Mouse (Mus musculus) liver, postnatal 0 days (tissue): Measurements from ENCODE around the gene Proca1. TPM values are rescaled to one million over a fixed set of nuclear protein-coding genes. Genes with fewer than 3 reads are reported as not detected.

Experiments used
- ATAC-seq: fragments of 200-750 bp; cut with Nextera tagmentation; 2 replicates; pipeline ENCODE4 v1.8.0; 2017; ENCODE audit warnings: mild to moderate bottlenecking, moderate library complexity
- DNase-seq: peaks from one replicate; pipeline ENCODE4 v3.0.0-alpha.2; 2016
- H3K27ac ChIP-seq: fragments of 300-500 bp; sonication (generic); 2 replicates; pipeline ENCODE4 v1.5.1; 2014; ENCODE audit warnings: antibody characterized with exemption, moderate library complexity, mild to moderate bottlenecking, low read depth
- H3K27me3 ChIP-seq: fragments of 300-500 bp; sonication (generic); 2 replicates; pipeline ENCODE4 v1.6.1; 2014; ENCODE audit warnings: low read length, control low read depth, mixed read lengths; ENCODE audit not compliant: insufficient read depth
- H3K36me3 ChIP-seq: fragments of 300-500 bp; sonication (generic); replicated peaks from 2 replicates; pipeline ENCODE4 v1.6.1; 2014; ENCODE audit warnings: mild to moderate bottlenecking, control low read depth, low read length, moderate library complexity, mixed read lengths; ENCODE audit not compliant: insufficient read depth
- H3K4me1 ChIP-seq: fragments of 300-500 bp; sonication (generic); 2 replicates; pipeline ENCODE4 v1.6.1; 2014; ENCODE audit warnings: antibody characterized with exemption, mild to moderate bottlenecking, control low read depth; ENCODE audit not compliant: insufficient read depth
- H3K4me2 ChIP-seq: fragments of 300-500 bp; sonication (generic); 2 replicates; pipeline ENCODE4 v1.6.1; 2014; ENCODE audit warnings: low read depth, mild to moderate bottlenecking, low read length, moderate library complexity, mixed read lengths
- H3K4me3 ChIP-seq: fragments of 300-500 bp; sonication (generic); 2 replicates; pipeline ENCODE4 v1.5.1; 2014; ENCODE audit warnings: low read depth, low read length
- H3K9ac ChIP-seq: fragments of 300-500 bp; sonication (generic); replicated peaks from 2 replicates; pipeline ENCODE4 v1.6.1; 2014; ENCODE audit warnings: mild to moderate bottlenecking, moderate library complexity
- H3K9me3 ChIP-seq: fragments of 300-500 bp; sonication (generic); 2 replicates; pipeline ENCODE4 v1.6.1; 2016; ENCODE audit warnings: mild to moderate bottlenecking, control low read depth, low read length, mixed read lengths
- CTCF ChIP-seq: sonication (generic); IDR thresholded peaks from 2 replicates; pipeline ENCODE4 v1.5.1; 2016; ENCODE audit warnings: antibody characterized with exemption, low read depth
- EP300 ChIP-seq: IDR thresholded peaks from 2 replicates; pipeline ENCODE4 v1.6.1; 2016; ENCODE audit warnings: antibody characterized with exemption, low read depth, mild to moderate bottlenecking
- WGBS: fragments of 180-500 bp; shearing (Covaris S2); extraction: QIAGEN DNeasy Blood & Tissue Kit; methylation state at CpG from one replicate; pipeline ENCODE4 v1.1.7; 2014; ENCODE audit not compliant: insufficient replicate concordance; 5-methylcytosine and 5-hydroxymethylcytosine counted together
- polyA plus RNA-seq: library from polyadenylated mRNA; unstranded; fragments of >200 nt; fragmentation: Nextera tagmentation; extraction: Ambion mirVana; gene quantifications from 2 replicates; pipeline ENCODE4 v1.2.1, GENCODE M21; 2015

The Proca1 gene
- polyA plus RNA-seq, 1 experiment from 2014 or later: 1.00 TPM

DNA sequence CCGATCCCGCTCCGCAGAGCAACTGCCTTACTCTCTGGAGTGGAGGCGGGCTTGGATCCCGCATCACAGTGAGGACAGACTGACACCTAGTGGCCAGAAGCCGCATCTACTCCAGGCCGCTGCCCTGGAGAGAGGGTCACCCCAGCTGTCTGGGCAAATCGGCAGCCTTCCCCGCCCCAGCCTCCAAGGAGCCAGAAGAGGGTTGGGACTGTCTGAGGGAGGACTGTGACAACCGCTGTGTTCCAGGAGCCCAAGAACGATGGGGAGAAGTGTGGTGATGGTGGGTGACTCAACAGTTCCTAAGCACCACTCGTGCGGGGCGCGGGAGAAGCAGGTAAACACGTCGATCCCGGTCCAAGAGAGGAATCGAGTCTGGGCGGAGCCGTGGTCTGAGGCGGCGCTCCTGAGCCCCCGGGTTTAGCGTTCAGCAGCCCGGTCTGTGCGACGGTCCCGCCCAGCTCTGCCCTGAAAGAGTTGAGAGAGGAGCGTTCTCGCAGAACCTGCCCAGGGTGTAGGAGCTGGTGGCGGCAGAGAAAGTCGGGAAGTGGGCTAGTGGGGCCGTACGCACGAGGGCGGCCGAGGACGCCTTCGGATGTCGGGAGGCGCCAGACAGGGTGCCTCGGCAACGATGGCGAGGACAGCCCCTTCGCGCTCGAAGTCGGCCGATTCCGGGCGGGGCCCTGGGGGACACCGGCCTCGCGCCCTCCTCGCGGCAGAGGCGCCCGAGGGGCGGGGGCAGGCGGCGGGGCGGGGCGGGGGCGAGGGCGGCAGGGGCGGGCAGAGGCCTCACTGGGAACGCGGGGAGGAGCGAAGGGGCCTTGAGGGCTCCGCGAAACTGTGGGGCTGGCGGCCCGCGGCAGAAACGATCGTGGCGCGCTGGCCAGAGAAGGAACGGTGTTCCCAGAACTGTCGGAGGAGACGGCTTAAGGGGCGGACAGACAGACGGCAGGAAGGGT, 15.0 kb upstream of the Proca1 start:
- Histone ChIP-seq H3K9ac (peak overlapping the region; percentile 84), H3K4me1 (peaks cover 47% of the 10 kb centered on the region), H3K9me3 (no peaks in the 10 kb centered on the region), H3K36me3 (peaks cover 29% of the 10 kb centered on the region), H3K27ac (peak overlapping the region; percentile 96), H3K4me3 (peak overlapping the region; percentile 81), H3K4me2 (peak overlapping the region; percentile 96), H3K27me3 (no peaks in the 10 kb centered on the region)
- peak; percentile 100 for TF ChIP-seq CTCF
- 0 out of 2 replicates have a peak, but pooled peaks have one; percentile 15 for TF ChIP-seq EP300
- under 1% methylated on average over 67 of the region's 84 CpGs for WGBS
- ATAC-seq (peak; percentile 80), DNase-seq (peak; percentile 95)

DNA sequence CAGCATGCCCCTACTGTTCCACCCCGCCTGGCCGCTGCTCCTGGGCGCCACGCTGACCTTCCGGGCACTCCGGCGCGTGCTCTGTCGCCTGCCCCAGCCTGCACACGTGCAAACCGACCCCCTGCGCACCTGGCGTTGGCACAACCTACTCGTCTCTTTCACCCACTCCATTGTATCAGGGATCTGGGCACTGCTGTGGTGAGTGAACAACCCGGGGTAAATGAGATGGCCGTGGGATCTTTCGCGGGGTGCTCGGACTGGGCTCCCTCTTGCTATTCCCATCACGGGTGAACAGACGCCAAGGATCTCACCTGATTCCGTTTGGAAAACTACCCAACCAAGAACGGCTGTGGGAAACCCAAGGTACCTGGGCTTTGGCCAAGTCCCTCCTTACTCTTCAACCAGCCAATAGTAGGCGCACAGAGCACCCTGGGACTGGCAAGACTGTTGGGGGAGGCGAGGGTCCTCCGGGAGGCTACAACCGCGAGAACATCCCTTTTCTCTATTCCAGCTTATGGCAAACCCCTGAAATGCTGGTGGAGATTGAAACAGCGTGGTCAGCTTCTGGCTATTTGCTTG, 14.2 kb upstream of the Proca1 start:
- Histone ChIP-seq H3K27me3 (no peaks in the 10 kb centered on the region), H3K36me3 (peaks cover 29% of the 10 kb centered on the region), H3K9me3 (no peaks in the 10 kb centered on the region), H3K27ac (peak overlapping the region; percentile 96), H3K4me2 (peak overlapping the region; percentile 96), H3K4me1 (peaks cover 49% of the 10 kb centered on the region), H3K4me3 (peak overlapping the region; percentile 81), H3K9ac (peak overlapping the region; percentile 84)
- TF ChIP-seq EP300 (no peak), CTCF (no peak; the same call in 1 of the 2 replicates)
- 2% methylated on average over 29 of the region's 29 CpGs for WGBS
- DNase-seq (peak; percentile 79), ATAC-seq (no peak; the same call in 1 of the 2 replicates)

DNA sequence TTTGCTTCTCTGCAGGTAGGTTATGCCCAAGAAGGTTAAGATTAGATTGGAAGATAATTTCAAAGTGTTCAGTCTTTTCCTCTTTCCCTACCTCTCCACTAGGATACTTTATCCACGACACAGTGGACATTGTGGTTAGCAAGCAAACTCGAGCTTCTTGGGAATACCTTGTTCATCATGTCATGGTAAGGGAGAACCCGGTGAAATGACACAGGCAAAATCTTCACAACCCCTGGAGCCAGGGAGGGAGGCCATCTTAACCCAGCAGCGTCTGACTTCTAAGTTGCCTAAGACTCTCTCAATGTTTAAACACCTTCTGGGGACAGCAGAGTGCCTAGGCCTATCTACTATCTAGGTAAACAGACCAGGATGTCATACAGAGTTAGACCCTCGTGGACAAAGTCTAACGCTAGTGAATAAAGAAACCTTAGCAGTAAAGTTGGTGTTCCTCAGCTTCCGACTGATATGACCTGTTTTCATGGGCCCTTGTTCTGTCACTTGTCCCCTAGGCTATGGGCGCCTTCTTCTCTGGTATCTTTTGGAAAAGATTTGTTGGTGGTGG, 13.7 kb upstream of the Proca1 start:
- TF ChIP-seq EP300: no peak
- TF ChIP-seq CTCF: no peak
- DNase-seq (no peak), ATAC-seq (no peak)
- H3K36me3 ChIP-seq: peaks cover 29% of the 10 kb centered on the region
- peak overlapping the region; percentile 96 for H3K4me2 ChIP-seq
- peaks cover 45% of the 10 kb centered on the region for H3K4me1 ChIP-seq
- H3K4me3 ChIP-seq: peak overlapping the region; percentile 81
- H3K9ac ChIP-seq: peak overlapping the region; percentile 84
- 18% methylated on average over 8 of the region's 8 CpGs for WGBS
- H3K27me3 ChIP-seq: no peaks in the 10 kb centered on the region
- no peaks in the 10 kb centered on the region for H3K9me3 ChIP-seq
- peak overlapping the region; percentile 96 for H3K27ac ChIP-seq

DNA sequence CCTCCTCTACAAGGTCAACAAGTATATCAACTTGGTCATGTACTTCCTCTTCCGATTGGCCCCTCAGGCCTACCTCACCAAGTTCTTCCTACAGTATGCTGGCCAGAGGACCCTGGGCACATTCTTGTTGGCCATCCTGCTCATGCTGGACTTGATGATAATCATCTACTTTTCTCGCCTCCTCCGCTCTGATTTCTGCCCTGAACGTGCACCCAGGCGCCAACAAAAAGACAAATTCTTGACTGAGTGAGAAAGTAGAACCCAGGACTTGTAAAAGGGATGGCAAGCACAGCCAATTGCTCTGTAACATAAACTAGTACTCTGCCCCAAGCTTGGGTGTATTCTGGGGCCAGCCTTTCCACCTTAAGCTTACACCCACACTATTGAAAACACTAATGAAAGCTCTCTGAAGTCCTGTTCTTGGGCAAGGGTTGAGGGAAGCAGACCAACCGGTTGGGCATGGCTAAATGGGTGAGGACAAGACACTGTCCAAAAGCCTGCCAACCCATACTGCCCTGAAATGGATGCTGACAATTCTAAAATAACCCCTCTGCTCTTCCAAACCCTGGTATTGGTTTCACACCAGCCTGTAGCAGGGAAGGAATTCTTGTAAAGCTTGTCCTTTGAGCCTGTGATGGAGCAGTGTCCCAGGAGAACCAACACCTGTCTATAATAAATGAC, 13.0 kb upstream of the Proca1 start:
- TF ChIP-seq CTCF: no peak
- 52% methylated on average over 6 of the region's 6 CpGs for WGBS
- ATAC-seq (no peak), DNase-seq (no peak)
- H3K4me1 ChIP-seq: peaks cover 38% of the 10 kb centered on the region
- peak overlapping the region; percentile 7; the same call in 1 of the 2 replicates for H3K27ac ChIP-seq
- peak overlapping the region; percentile 84 for H3K9ac ChIP-seq
- H3K36me3 ChIP-seq: peaks cover 29% of the 10 kb centered on the region
- H3K9me3 ChIP-seq: no peaks in the 10 kb centered on the region
- H3K27me3 ChIP-seq: no peaks in the 10 kb centered on the region
- H3K4me2 ChIP-seq: peak overlapping the region; percentile 96
- H3K4me3 ChIP-seq: peak overlapping the region; percentile 81; the same call in 1 of the 2 replicates

- peak overlapping the region; percentile 94 for H3K4me3 ChIP-seq
- TF ChIP-seq EP300 (no peak), CTCF (no peak)
- no peak for ATAC-seq
Measured at GRCm38 (mm10) chr11:78181830-78182357, 11.3 kb upstream of the Proca1 start.

More at GRCm38 (mm10) chr11:78181830-78182357, 11.3 kb upstream of the Proca1 start:
- peaks cover 31% of the 10 kb centered on the region for H3K4me1 ChIP-seq
- H3K9ac ChIP-seq: peak overlapping the region; percentile 93
- no peak overlapping the region; the same call in 1 of the 2 replicates for H3K27ac ChIP-seq
- peak overlapping the region; percentile 90 for H3K4me2 ChIP-seq
- no peaks in the 10 kb centered on the region for H3K27me3 ChIP-seq
- peaks cover 29% of the 10 kb centered on the region for H3K36me3 ChIP-seq
- 34% methylated on average over 2 of the region's 2 CpGs for WGBS
- DNase-seq: no peak
- H3K9me3 ChIP-seq: no peaks in the 10 kb centered on the region
